Mouse (Mus musculus): ENCODE measurements around the gene Mxra8. TPM values are rescaled to one million over a fixed set of nuclear protein-coding genes. Genes with fewer than 3 reads are reported as not detected.

Gene Mxra8
- polyA plus RNA-seq (2012; rRNA removed), result 106 and 126 TPM in 2 replicates

DNA sequence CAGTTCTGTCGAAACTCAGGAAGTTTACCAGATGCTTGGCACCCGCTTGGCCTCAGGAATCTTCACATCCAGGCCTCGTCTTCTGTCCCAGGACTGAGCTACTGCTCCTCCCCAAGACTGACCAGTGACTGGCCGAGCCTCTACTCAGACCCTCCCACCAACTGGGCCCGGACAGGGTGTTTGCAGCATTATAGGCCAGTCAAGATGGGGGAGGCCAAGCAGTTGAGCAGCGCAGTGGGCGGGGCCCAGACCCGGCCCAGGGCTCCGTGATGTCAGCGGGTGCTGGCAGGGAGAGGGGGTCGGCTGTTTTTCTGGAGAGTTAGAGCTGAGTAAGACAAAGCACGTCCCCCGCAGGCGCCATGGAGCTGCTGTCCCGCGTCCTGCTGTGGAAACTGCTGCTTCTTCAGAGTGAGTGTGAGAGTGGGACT, at the start of gene Mxra8:
TSS of gene Mxra8 (plus strand) at position 198 of the 428 bp plus-strand sequence.

DNA sequence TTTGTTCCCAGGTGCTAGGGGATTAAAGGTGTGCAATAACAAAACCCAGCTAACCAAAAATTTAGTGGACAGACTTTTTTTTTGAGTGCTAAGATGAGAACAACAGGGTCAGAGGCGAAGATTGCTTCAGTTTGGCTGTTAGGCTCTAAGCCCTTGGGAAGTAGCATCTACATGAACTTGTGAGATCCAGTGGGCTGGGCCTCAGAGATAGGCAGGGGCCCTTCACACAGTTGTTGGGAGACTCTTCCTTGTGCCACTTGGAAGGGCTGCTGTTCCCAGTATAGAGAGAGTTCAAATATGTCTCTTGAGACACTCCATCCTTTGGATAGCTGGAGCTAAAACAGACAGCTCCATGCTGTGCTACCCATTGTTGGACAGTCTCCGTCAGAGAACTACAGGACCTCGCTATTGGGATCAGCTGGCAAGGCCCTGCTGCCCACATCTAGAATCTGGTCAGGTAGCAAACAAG, 49.4 kb upstream of the Mxra8 start, which contains the start of gene Ankrd65:
TSS of gene Ankrd65 (plus strand) at position 419 of the 469 bp plus-strand sequence.

DNA sequence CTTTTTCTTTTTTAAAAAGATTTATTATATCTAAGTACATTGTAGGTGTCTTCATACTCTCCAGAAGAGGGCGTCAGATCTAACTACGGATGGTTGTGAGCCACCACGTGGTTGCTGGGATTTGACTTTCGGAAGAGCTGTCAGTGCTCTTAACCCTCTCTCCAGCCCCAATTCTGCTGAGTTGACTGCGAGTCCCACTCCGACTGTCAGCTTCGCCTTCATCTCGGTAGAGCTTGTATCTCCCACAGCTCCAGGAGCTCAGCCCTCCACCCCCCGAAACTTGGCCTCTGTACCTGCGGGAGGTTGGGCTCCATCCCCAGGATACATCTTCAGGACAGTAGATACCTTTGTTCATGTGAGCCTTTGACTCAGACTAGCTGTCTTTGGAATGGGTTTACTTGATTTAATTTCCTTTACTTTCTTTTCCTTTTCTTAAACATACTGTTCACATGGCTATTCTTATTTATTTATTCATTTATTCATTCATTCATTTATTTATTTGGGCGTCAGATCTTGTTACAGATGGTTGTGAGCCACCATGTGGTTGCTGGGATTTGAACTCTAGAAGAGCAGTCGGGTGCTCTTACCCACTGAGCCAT, 36.6 kb upstream of the Mxra8 start, which contains the start of gene Mrpl20:
TSS of gene Mrpl20 (plus strand) at position 138 of the 599 bp plus-strand sequence.

DNA sequence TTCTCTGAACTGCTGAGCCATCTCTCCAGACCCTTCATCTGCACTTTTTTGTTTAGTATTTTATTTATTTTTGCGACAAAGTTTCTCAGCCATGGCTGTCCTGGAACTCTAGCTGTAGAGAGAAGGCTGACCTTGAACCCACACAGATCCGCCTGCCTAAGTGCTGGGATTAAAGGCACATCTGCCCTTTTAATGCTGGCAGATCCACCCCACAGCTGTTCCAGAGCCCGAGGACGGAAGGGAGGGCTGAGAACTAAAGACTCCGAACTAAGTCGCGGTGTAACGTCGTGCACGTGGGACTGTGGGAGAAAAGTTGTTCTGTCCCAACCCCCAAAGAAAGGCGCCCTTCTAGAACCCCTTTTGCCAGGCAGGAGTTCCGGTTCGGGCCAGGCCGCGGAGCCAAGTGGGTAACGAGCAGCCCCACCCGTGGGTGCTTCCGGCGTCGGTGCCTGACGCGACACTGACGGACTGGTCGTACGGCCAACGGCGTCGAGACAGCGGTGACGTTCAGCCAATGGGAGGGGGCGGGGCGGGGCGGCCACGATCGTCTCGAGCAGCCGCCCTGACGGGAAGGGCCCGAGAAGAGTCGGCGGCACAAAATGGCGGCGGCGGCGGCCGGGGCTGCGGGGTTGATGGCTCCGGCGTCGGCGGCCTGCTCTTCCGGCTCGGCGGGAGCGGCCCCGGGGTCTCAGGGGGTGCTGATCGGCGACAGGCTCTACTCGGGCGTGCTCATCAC, 27.4 kb upstream of the Mxra8 start, which contains the start of gene Ccnl2:
TSS of gene Ccnl2 (plus strand) at position 561 of the 736 bp plus-strand sequence.

DNA sequence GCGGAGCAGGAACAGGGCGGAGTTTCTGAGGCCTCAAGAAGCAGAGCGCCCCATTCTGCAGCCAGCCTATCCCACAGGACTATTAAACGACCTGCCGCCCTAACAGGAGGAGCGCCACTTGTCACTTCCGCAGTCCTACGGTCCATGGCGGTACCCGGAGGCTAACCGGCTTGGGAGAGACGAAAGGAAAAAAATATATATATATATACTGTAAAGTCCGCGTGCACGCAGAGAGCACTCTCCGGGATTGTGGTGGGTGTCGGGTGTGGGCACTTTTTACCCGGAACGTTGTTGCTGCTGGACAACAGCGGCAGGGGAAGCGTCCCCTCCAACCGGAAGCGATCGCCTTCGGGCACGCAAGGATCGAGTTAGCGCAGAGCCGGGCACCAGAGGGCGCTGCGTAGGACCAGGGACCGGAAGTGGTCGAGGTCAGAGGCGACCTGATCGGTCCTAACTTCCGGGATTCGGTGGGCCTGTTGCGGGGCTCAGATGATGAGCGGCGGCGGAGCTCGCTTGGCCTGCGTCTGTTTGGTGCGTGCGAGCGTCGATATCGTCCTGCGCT, 8.2 kb upstream of the Mxra8 start, which contains the start of gene Aurkaip1:
TSS of gene Aurkaip1 (plus strand) at position 68 of the 562 bp plus-strand sequence.

DNA sequence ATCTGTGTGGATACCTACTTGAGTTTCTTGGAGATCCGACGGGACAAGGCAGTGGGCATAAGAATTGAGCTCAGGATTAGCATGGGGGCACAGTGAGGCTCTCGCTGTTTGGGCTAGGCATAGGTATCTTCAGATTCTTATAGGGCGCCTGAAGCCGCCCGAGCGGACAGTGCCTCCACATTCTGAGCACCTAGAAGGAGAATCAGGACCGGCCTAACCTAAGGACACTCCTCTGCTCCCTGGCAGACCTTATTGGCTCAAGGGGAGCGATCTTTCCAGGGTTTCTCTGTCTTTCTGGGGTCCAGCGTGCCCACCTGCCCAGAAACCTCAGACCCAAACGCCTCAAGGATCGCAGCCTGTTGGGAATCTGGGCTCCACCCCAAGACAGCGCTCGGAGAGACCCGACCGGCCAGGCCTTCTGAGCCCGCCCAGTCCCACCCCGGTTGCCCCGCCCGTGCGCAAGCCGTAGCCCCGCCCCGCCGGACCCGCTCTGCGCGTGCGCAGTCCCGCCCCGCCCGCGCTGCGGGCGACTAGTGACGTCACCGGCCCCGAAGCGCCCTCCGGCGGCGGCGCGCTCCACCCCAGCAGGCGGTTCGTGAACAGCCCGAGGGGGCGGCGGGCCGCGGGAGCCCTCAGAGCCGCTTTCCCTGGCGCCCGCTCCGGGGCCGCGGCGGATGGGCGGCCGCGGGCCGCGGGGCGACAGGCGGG, 7.5 kb downstream of the Mxra8 start, which contains the start of gene Dvl1:
TSS of gene Dvl1 (plus strand) at position 532 of the 708 bp plus-strand sequence.

DNA sequence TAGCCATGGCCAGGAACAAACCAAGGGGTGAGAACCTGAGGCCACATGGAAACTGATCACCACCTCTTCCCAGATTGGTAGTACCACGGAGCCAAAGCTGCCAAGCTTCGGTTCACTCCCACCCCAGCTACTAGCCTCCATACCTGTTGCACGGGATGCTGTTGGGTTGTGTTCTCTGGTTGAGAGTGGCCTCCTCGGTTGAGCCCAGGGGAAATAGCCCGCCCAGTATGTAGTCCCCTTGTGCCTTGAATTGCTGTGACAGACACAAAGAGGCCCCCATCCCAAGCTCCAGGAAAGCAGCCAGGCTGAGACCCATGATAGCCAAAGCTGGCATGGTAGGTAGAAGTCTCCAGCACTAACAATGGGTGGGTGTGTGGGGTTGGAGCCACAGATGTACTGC, 23.5 kb downstream of the Mxra8 start, which contains the start of gene Tas1r3:
TSS of gene Tas1r3 (minus strand) at position 362 of the 400 bp plus-strand sequence.

DNA sequence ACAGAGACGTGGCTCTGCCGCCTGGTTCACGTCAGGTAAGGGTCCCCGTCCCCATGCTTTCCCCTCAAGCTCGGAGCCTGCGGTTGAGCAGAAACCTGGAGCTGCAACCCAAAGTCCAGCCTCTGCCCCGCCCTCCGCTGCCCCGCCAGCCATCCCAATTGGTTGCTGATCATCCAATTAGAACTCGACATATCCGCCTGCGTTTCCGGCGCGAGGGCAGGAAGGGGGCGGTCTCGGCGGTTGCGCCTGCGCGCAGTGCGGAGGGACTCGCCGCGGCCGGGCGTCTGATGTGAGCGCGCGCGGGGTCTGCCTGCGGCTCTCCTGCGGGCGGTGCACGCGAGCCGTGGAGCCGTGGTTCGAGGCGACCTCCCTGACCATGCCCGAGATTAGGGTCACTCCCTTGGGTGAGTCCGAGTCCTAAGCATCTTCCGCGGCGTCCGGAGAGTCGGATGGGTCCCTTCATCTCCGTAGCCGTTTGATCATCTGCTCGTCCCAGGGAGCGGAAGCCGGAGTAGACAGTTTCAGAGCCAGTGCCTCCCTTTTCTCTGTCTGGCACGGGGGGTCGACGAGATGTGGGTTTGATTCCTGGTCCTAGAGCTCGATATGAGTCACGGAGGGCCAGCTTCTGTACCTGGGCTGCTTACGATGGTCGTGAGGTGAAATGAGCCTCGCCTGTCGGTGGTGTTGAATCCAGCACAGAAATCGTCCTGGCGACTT, 30.0 kb downstream of the Mxra8 start, which contains the start of the genes Cptp and Ints11:
TSS of gene Cptp (minus strand) at position 124 of the 717 bp plus-strand sequence.
TSS of gene Ints11 (plus strand) at position 230 of the 717 bp plus-strand sequence.

DNA sequence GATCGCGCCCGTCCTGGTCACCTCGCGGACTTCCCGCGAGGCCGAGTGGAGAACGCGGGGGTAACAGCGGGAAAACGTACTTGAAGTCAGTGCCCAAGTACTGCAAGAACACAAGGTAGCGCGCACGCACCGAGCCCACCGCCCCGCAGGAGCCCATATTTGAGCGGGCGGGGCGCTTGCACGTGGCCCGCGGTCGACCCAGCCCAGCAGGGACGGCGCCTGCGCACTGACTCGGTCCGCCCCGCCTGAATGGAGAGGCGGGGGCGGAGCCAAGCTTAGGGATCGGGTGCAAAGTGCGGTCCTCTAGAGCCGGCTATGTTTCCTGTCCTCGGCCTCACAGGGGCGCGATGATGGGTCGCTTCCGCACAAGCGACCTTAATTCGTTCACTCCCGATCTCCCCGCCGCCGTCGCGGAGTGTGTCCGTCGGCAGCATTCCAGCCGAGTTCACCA, 52.1 kb downstream of the Mxra8 start, which contains the start of the genes Pusl1 and Acap3:
TSS of gene Pusl1 (minus strand) at position 231 of the 451 bp plus-strand sequence.
TSS of gene Acap3 (plus strand) at position 272 of the 451 bp plus-strand sequence.

Other genes starting within 250 kb of the Mxra8 start
- 1.7 and 3.1 TPM in 2 replicates for gene Slc35e2, start 238.3 kb upstream of the Mxra8 start, polyA plus RNA-seq (2012; rRNA removed)
- 9.0 and 10.2 TPM in 2 replicates for gene Cdk11b, start 214.8 kb upstream of the Mxra8 start, polyA plus RNA-seq (2012; rRNA removed)
- not detected in 2 replicates for gene Gm10563, start 194.3 kb upstream of the Mxra8 start, polyA plus RNA-seq (2012; rRNA removed)
- 18.8 and 26.7 TPM in 2 replicates for gene Mmp23, start 186.3 kb upstream of the Mxra8 start, polyA plus RNA-seq (2012; rRNA removed)
- gene Mib2, start 170.5 kb upstream of the Mxra8 start, polyA plus RNA-seq (2012; rRNA removed), result 42.5 and 44.6 TPM in 2 replicates
- gene Fndc10, start 145.3 kb upstream of the Mxra8 start, polyA plus RNA-seq (2012; rRNA removed), result 16.5 and 25.8 TPM in 2 replicates
- 62.7 and 102 TPM in 2 replicates for gene Ssu72, start 134.9 kb upstream of the Mxra8 start, polyA plus RNA-seq (2012; rRNA removed)
- 0.37 and 1.4 TPM in 2 replicates for gene Tmem240, start 104.9 kb upstream of the Mxra8 start, polyA plus RNA-seq (2012; rRNA removed)
- gene Atad3a, start 78.6 kb upstream of the Mxra8 start, polyA plus RNA-seq (2012; rRNA removed), result 57.0 and 97.8 TPM in 2 replicates
- 11.4 and 13.1 TPM in 2 replicates for gene Vwa1, start 65.0 kb upstream of the Mxra8 start, polyA plus RNA-seq (2012; rRNA removed)
- gene Tmem88b, start 53.8 kb upstream of the Mxra8 start, polyA plus RNA-seq (2012; rRNA removed), result 0.18 and 0.28 TPM in 2 replicates
- gene Ankrd65, start 49.2 kb upstream of the Mxra8 start, polyA plus RNA-seq (2012; rRNA removed), result 0.09 TPM in 1 of 2 replicates, not detected in the other
- gene Mrpl20, start 36.8 kb upstream of the Mxra8 start, polyA plus RNA-seq (2012; rRNA removed), result 18.2 and 33.5 TPM in 2 replicates
- 18.2 and 22.6 TPM in 2 replicates for gene Ccnl2, start 27.2 kb upstream of the Mxra8 start, polyA plus RNA-seq (2012; rRNA removed)
- gene Aurkaip1, start 8.4 kb upstream of the Mxra8 start, polyA plus RNA-seq (2012; rRNA removed), result 106 and 164 TPM in 2 replicates
- 102 and 114 TPM in 2 replicates for gene Dvl1, start 7.7 kb downstream of the Mxra8 start, polyA plus RNA-seq (2012; rRNA removed)
- 0.33 and 0.81 TPM in 2 replicates for gene Tas1r3, start 23.7 kb downstream of the Mxra8 start, polyA plus RNA-seq (2012; rRNA removed)
- 24.9 and 45.1 TPM in 2 replicates for gene Cptp, start 29.8 kb downstream of the Mxra8 start, polyA plus RNA-seq (2012; rRNA removed)
- gene Ints11, start 29.9 kb downstream of the Mxra8 start, polyA plus RNA-seq (2012; rRNA removed), result 15.0 and 21.4 TPM in 2 replicates
- gene Pusl1, start 52.1 kb downstream of the Mxra8 start, polyA plus RNA-seq (2012; rRNA removed), result 41.8 and 63.5 TPM in 2 replicates
- gene Acap3, start 52.1 kb downstream of the Mxra8 start, polyA plus RNA-seq (2012; rRNA removed), result 21.4 and 21.8 TPM in 2 replicates
- gene Ube2j2, start 104.2 kb downstream of the Mxra8 start, polyA plus RNA-seq (2012; rRNA removed), result 41.1 and 63.8 TPM in 2 replicates
- gene C1qtnf12, start 122.6 kb downstream of the Mxra8 start, polyA plus RNA-seq (2012; rRNA removed), result 30.7 and 39.0 TPM in 2 replicates
- gene B3galt6, start 153.0 kb downstream of the Mxra8 start, polyA plus RNA-seq (2012; rRNA removed), result 4.6 and 6.1 TPM in 2 replicates
- 25.9 and 26.5 TPM in 2 replicates for gene Sdf4, start 153.2 kb downstream of the Mxra8 start, polyA plus RNA-seq (2012; rRNA removed)
- gene Tnfrsf4, start 174.2 kb downstream of the Mxra8 start, polyA plus RNA-seq (2012; rRNA removed), result 2.7 and 2.9 TPM in 2 replicates
- gene Tnfrsf18, start 186.5 kb downstream of the Mxra8 start, polyA plus RNA-seq (2012; rRNA removed), result 2.6 and 2.8 TPM in 2 replicates
- gene Ttll10, start 219.7 kb downstream of the Mxra8 start, polyA plus RNA-seq (2012; rRNA removed), result 5.6 and 10.5 TPM in 2 replicates